Mouse (Mus musculus): ENCODE data around the gene Hist2h2aa1. TPM values are rescaled to one million over a fixed set of nuclear protein-coding genes. Genes with fewer than 3 reads are reported as not detected.
"Not testable (repeated sequence)": the region's sequence is repeated elsewhere in the genome, so short reads cannot be mapped to it uniquely, and the experiment has no call there.

Hist2h2aa1 gene
- polyA plus RNA-seq, 1 experiment, result 140 TPM

- DNase-seq (ENCODE audit: low spot score), result no peak
Measured at GRCm38 (mm10) chr3:96230404-96230803, 14.9 kb upstream of the Hist2h2aa1 start.

GRCm38 (mm10) chr3:96230910-96231757 lies 14.2 kb upstream of the Hist2h2aa1 start:
- no peak for DNase-seq (ENCODE audit: low spot score)

- DNase-seq (ENCODE audit: low spot score), result no peak
Measured at GRCm38 (mm10) chr3:96231758-96232120, 13.6 kb upstream of the Hist2h2aa1 start.

DNA sequence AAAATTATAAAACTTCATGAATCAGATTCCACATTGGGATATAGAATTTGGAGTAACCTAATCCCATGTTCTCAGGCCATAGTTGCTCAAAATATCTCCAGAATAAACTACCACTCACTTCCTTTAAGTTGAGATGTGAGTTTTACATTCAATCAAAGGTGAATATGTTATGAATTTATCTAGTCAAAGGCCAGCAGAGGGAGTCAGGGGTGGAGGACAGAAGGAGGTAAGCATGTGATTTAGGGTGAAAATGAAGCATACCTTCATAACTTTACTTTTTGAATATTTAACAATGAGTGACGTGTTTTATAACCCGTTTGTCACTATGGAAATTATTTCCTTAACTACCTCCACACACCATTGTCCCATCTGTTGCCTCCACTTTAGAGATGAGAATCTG lies 10.4 kb upstream of the Hist2h2aa1 start:
- no peak for DNase-seq (ENCODE audit: low spot score)

GRCm38 (mm10) chr3:96235836-96236235 lies 9.5 kb upstream of the Hist2h2aa1 start:
- no peak for DNase-seq (ENCODE audit: low spot score)

GRCm38 (mm10) chr3:96236834-96237334 lies 8.4 kb upstream of the Hist2h2aa1 start:
- no peak for DNase-seq (ENCODE audit: low spot score)

GRCm38 (mm10) chr3:96237335-96237903 lies 7.9 kb upstream of the Hist2h2aa1 start:
- no peak for DNase-seq (ENCODE audit: low spot score)

- DNase-seq (ENCODE audit: low spot score), result no peak
Measured at GRCm38 (mm10) chr3:96237904-96238511, 7.3 kb upstream of the Hist2h2aa1 start.

- DNase-seq (ENCODE audit: low spot score), result not testable (repeated sequence)
Measured at GRCm38 (mm10) chr3:96238954-96239793, 6.1 kb upstream of the Hist2h2aa1 start, which contains the start of gene Hist2h3c2. Gene Hist2h3c2 (minus strand): TSS chr3:96239127.

DNA sequence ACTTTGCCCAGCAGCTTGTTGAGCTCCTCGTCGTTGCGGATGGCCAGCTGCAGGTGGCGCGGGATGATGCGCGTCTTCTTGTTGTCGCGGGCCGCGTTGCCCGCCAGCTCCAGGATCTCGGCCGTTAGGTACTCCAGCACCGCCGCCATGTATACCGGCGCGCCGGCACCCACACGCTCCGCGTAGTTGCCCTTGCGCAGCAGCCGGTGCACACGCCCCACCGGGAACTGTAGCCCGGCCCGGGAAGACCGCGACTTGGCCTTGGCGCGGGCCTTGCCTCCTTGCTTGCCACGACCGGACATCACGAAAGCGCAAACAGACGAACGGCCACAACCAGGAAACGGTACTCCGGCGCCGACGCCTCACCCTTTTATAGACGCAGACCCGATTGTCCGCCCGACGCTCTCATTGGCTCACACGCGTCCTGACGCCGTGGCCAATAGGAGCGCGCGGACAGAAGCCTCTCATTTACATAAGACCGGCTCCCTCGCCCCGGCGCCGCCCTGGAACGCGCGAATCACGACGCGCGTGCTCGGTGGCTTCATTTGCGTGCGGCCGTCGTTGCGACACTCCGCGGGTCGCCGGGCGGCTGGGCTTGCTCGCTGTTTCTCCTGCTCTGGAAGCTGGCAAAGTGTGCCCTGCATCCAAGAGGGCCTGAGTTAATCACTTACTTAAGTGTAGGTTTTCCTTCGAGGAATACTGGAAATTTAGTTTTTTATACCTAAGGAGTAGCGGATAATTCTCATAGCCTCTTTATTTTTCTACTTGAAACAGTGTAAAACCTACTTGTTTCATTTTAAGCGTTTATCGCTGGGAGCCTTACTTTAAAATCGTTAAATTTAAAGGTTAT lies 5.1 kb upstream of the Hist2h2aa1 start, which contains the start of gene Hist2h2aa2:
TSS of gene Hist2h2aa2 (minus strand) at position 328 of the 850 bp plus-strand sequence.
- peak; percentile 97 for DNase-seq (ENCODE audit: low spot score)

DNA sequence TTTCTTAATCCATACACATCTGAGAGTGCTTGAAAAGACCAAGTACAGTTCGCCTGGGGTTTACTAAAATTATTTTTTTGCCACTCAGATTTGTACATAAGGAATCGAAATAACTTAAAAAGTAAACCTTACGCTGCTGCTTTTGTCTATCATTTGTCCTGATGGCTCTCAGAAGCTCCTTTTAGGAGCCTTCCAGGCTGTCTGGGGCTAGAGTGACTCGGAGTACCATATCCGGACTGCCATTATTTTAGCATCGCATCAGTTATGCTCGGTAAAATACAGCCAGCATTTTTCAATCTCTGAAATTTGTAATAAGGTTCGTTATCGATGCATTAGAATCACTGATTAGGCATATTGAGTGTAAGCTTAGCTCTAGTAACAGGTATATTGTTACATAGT lies 4.5 kb upstream of the Hist2h2aa1 start:
- DNase-seq (ENCODE audit: low spot score), result no peak

DNA sequence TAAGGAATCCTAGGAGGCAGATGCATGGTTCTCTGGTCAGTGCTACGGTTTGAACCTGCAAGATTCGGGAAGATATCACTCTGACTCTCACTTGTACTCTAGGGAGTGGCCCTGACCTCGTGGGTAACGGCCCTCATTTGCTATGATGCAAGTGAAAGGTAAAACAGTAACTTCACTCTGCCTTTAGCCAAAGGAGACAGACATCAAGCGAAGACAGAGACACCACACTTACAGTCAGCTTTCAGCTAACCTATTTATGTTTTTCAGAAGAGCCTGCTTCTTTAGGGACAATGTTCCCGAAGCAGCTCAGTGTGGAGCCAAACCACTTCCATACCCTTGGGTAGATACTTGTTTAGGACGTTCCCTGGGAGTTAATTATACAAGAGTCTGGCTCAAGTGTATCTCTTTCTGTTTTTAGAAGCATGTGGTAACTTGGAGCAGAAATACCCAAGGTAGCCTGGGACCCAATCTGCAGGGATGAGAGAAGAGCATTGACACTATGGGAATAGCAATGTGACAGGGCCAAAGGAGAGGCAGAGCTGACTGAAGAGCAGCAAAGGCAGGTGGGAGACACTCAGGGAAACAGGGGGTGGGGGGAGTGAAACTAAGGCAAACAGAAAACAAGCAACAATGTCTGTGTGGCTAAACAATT lies 1.2 kb upstream of the Hist2h2aa1 start:
- no peak for DNase-seq (ENCODE audit: low spot score)

- DNase-seq (ENCODE audit: low spot score), result not testable (repeated sequence)
Measured at GRCm38 (mm10) chr3:96246018-96246417, 721 bp downstream of the Hist2h2aa1 start.

- not testable (repeated sequence) for DNase-seq (ENCODE audit: low spot score)
Measured at GRCm38 (mm10) chr3:96246427-96246856, 1.1 kb downstream of the Hist2h2aa1 start, which contains the start of gene Hist2h3c1. Gene Hist2h3c1 (plus strand): TSS chr3:96246685.

- no peak for DNase-seq (ENCODE audit: low spot score)
Measured at GRCm38 (mm10) chr3:96247356-96248140, 2.3 kb downstream of the Hist2h2aa1 start.

DNA sequence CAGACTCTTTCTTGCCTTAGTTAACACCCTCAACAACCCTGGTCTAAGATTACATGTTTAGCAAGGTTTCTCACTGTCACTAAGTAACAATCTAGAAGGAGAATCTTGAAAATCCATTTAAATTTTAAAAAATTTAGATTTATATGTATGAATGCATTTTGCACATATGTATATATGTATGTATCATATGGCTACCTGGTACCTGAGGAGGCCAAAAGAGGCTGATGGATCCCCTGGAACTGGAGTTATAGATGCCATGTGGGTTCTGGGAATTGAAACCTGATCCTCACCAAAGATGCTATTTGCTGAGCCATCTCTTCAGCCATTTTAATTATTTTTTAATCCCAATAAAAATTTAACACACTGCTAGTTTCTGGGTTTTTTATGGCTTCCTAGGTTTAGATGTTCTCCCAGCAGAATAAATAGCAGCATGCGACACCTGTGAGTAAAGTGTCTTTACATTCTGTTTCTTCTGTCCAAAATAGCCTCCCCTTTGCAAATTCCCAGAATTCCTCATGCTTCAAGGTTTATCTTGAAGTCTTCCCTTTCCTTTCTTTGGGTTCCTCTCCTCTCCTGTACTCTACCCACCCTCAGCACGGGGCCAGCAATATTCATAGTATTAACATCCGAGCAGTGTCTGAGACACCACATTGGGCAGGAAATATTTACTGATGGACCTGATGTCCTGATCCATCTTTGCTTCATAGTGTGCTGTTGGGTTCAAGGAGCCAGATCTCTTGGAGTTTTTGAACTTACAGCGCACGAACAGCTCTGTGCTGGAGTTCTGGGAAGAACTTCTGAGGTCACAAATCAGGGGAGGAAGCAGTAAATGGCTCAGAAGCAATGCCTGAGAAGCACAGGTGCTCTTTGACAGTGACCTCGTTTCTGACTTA lies 3.1 kb downstream of the Hist2h2aa1 start:
- no peak for DNase-seq (ENCODE audit: low spot score)

GRCm38 (mm10) chr3:96249034-96249345 lies 3.7 kb downstream of the Hist2h2aa1 start:
- no peak for DNase-seq (ENCODE audit: low spot score)

DNA sequence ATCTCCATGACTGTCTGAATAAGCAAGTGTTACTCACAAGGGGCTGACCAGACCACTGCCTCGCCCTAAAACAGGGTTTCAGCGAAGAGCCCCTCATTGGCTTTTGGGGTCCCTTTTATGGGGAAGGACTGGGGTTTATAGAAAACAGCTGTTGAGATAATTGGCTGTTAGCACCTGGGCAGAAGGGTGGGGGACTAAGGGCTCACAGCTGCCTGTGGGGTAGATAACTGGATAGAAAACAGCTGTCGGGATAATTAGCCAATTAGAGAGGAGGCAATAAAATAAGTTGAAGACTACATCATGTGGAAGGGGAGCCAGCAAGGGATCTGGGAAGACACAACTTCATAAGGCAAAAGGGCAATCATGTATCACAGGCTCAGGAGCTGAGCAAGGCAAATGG lies 5.6 kb downstream of the Hist2h2aa1 start:
- no peak for DNase-seq (ENCODE audit: low spot score)

All from urinary bladder, adult 2 months (tissue).